Mouse (Mus musculus): ENCODE data around the gene H2al1a.

GRCm38 (mm10) chrX:11267791-11268190 lies 31.3 kb upstream of the H2al1a start:
- no peak for TF ChIP-seq POLR2A (IDR thresholded peaks at IDR 0.05; ENCODE audit: borderline replicate concordance, control insufficient read depth, low read depth, low read length)
- no peak for TF ChIP-seq CTCF (IDR thresholded peaks at IDR 0.05; ENCODE audit: control insufficient read depth, insufficient read depth, low read length)
